Mouse (Mus musculus): ENCODE measurements around the gene Sugct. TPM values are rescaled to one million over a fixed set of nuclear protein-coding genes. Genes with fewer than 3 reads are reported as not detected.

Gene Sugct
- polyA plus RNA-seq, 1 experiment from 2014 or later = 3.7 TPM

DNA sequence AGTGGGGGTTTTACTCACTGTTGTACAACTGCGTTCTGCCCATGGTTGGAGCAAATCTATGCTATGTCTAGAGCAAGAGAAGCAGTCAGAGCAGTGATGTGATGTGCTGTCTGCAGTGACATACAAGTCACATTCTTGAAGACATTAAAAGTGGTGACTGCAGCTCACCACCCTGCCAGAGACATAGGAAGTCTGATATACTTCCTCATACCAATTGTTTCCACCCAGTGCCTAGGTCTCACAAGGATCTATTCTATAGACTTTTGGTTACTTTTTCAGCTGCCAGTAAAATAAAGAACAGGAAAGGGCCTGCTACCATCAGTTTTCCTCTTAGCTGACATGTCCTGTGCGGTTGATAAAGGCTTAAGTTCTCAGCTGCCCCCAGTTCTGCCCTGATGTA, 613.7 kb downstream of the Sugct start:
- Histone ChIP-seq H3K9ac (ENCODE audit: low read length) (no peak overlapping the region), H3K4me2 (ENCODE audit: low read length) (no peak overlapping the region), H3K27me3 (replicated peaks; ENCODE audit: control insufficient read depth, insufficient read depth, low read length) (no peaks in the 10 kb centered on the region), H3K36me3 (ENCODE audit: control insufficient read depth, insufficient read depth, low read length) (no peaks in the 10 kb centered on the region), H3K4me3 (ENCODE audit: low read depth, low read length) (no peak overlapping the region), H3K4me1 (replicated peaks; ENCODE audit: control insufficient read depth, insufficient read depth, low read length) (peaks cover 9% of the 10 kb centered on the region; the same call in 1 of the 2 replicates), H3K9me3 (ENCODE audit: control insufficient read depth, low read length) (no peaks in the 10 kb centered on the region), H3K27ac (ENCODE audit: low read depth) (no peak overlapping the region)
- no peak for DNase-seq (ENCODE audit: low spot score)
- no peak for ATAC-seq (replicated peaks; ENCODE audit: low FRiP score, low TSS enrichment, low read depth)
- 68% methylated on average over 2 of the region's 2 CpGs for WGBS

DNA sequence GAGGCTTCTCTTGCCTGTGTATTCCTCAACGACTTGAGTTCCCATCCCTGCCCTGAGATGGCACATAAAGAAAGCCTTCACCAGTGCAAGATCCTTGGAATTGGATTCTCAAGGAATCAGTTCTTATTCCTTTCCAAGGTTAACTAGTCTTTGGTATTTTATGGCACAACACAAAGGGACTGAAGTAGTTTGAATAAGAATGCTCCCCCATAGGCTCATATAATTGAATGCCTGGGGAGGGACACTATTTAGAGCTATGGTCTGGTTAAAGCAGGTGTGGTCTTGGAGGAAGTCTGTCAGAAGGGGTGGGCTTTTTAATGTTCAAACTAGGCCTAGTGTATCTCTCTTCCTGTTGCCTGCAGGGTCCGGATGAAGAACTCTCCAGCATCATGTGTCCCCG, 629.8 kb downstream of the Sugct start:
- H3K9ac ChIP-seq (ENCODE audit: low read length) = no peak overlapping the region
- H3K27me3 ChIP-seq (replicated peaks; ENCODE audit: control insufficient read depth, insufficient read depth, low read length) = no peaks in the 10 kb centered on the region
- H3K4me3 ChIP-seq (ENCODE audit: low read depth, low read length) = no peak overlapping the region
- H3K4me2 ChIP-seq (ENCODE audit: low read length) = no peak overlapping the region
- no peaks in the 10 kb centered on the region for H3K9me3 ChIP-seq (ENCODE audit: control insufficient read depth, low read length)
- DNase-seq (ENCODE audit: low spot score) (no peak), ATAC-seq (replicated peaks; ENCODE audit: low FRiP score, low TSS enrichment, low read depth) (no peak)
- no peaks in the 10 kb centered on the region for H3K4me1 ChIP-seq (replicated peaks; ENCODE audit: control insufficient read depth, insufficient read depth, low read length)
- WGBS = 77% methylated on average over 3 of the region's 3 CpGs
- H3K27ac ChIP-seq (ENCODE audit: low read depth) = no peak overlapping the region
- no peaks in the 10 kb centered on the region for H3K36me3 ChIP-seq (ENCODE audit: control insufficient read depth, insufficient read depth, low read length)

DNA sequence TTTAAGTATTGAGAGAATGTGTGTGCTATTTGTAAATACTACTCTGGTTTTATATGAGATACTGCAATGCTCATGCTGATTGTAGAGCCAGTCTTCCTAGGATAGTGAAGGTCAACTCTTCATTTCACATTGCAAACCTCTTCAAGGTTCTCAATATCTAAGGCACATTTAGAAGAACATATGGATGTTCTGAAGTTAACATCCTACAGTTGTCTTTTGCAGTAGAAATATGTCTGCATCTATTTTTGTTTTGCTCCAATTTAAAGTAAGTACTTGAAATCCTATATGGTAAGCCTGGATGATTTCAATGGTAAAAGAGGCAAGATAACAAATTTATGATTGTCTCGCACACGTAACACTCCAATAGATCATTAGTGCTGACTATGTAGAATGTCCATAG, 638.7 kb downstream of the Sugct start:
- no peaks in the 10 kb centered on the region for H3K9me3 ChIP-seq (ENCODE audit: control insufficient read depth, low read length)
- no peak overlapping the region for H3K9ac ChIP-seq (ENCODE audit: low read length)
- no peak overlapping the region for H3K4me2 ChIP-seq (ENCODE audit: low read length)
- no peak overlapping the region for H3K27ac ChIP-seq (ENCODE audit: low read depth)
- ATAC-seq (replicated peaks; ENCODE audit: low FRiP score, low TSS enrichment, low read depth) = no peak
- H3K4me3 ChIP-seq (ENCODE audit: low read depth, low read length) = no peak overlapping the region
- H3K4me1 ChIP-seq (replicated peaks; ENCODE audit: control insufficient read depth, insufficient read depth, low read length) = no peaks in the 10 kb centered on the region
- 92% methylated on average over 2 of the region's 2 CpGs for WGBS
- DNase-seq (ENCODE audit: low spot score) = no peak
- H3K27me3 ChIP-seq (replicated peaks; ENCODE audit: control insufficient read depth, insufficient read depth, low read length) = no peaks in the 10 kb centered on the region
- H3K36me3 ChIP-seq (ENCODE audit: control insufficient read depth, insufficient read depth, low read length) = no peaks in the 10 kb centered on the region

DNA sequence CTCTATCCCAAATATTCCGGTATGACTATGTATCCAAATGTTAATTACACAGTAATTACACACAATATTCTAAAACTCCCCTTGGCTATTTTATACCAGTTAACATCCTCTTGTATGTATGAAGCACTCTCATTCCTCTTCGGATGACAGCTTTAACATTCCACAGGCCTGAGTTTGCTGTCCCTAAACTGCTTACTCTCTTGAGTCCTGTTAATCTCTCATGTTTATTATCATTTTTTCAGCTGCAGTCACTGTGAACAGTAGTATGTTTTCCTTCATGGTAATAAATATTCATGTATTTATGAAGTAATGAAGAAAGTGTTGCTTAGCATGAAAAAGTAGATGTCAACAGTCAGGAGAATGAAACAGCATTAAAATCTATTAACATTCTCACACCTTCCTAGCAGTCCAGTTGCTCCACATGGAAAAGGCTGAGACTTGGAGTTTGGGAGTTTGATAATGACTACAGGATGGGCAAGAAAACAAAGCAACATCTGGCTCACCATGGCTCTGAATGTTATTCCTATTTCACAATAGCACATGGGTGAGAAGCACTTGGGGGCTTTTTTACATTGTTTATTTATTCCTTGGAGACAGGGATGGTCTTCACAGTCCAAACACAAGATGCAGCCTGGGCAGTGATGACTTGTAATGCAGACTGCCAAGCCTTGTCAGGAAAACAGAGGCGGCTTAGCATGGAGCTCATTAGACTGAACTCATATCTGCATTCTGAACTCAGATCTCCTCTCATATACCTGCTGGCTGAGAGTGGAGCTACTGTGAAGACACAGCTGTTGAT, 651.7 kb downstream of the Sugct start:
- Histone ChIP-seq H3K36me3 (ENCODE audit: control insufficient read depth, insufficient read depth, low read length) (no peaks in the 10 kb centered on the region), H3K4me3 (ENCODE audit: low read depth, low read length) (no peak overlapping the region), H3K4me2 (ENCODE audit: low read length) (no peak overlapping the region), H3K9me3 (ENCODE audit: control insufficient read depth, low read length) (no peaks in the 10 kb centered on the region), H3K9ac (ENCODE audit: low read length) (no peak overlapping the region), H3K4me1 (replicated peaks; ENCODE audit: control insufficient read depth, insufficient read depth, low read length) (no peaks in the 10 kb centered on the region), H3K27me3 (replicated peaks; ENCODE audit: control insufficient read depth, insufficient read depth, low read length) (no peaks in the 10 kb centered on the region), H3K27ac (ENCODE audit: low read depth) (no peak overlapping the region)
- DNase-seq (ENCODE audit: low spot score) (no peak), ATAC-seq (replicated peaks; ENCODE audit: low FRiP score, low TSS enrichment, low read depth) (no peak)
- WGBS = 66% methylated on average over 3 of the region's 3 CpGs

DNA sequence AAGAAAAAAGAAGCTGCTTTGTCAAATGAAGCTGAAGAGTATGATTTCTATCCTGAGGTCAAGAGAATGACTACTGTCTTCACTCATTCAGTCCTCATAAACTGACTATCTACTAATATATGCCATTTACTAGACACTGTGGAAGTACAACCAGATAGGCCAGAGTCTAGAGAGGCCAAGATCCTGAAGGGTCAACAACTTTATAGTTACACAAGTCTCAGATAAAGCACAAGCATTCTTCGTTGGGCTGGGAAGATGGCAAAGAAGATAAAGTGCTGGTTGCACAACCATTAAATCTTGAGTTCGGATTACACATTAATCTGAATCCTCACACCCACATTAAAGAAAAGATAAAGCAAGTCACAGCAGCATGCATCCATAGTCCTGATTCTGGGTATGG, 653.0 kb downstream of the Sugct start:
- ATAC-seq (replicated peaks; ENCODE audit: low FRiP score, low TSS enrichment, low read depth) (no peak), DNase-seq (ENCODE audit: low spot score) (no peak)
- no peaks in the 10 kb centered on the region for H3K36me3 ChIP-seq (ENCODE audit: control insufficient read depth, insufficient read depth, low read length)
- H3K9me3 ChIP-seq (ENCODE audit: control insufficient read depth, low read length) = no peaks in the 10 kb centered on the region
- no peak overlapping the region for H3K9ac ChIP-seq (ENCODE audit: low read length)
- no peaks in the 10 kb centered on the region for H3K27me3 ChIP-seq (replicated peaks; ENCODE audit: control insufficient read depth, insufficient read depth, low read length)
- WGBS = 76% methylated on average over 2 of the region's 2 CpGs
- H3K27ac ChIP-seq (ENCODE audit: low read depth) = no peak overlapping the region
- H3K4me2 ChIP-seq (ENCODE audit: low read length) = no peak overlapping the region
- H3K4me1 ChIP-seq (replicated peaks; ENCODE audit: control insufficient read depth, insufficient read depth, low read length) = no peaks in the 10 kb centered on the region
- no peak overlapping the region for H3K4me3 ChIP-seq (ENCODE audit: low read depth, low read length)

DNA sequence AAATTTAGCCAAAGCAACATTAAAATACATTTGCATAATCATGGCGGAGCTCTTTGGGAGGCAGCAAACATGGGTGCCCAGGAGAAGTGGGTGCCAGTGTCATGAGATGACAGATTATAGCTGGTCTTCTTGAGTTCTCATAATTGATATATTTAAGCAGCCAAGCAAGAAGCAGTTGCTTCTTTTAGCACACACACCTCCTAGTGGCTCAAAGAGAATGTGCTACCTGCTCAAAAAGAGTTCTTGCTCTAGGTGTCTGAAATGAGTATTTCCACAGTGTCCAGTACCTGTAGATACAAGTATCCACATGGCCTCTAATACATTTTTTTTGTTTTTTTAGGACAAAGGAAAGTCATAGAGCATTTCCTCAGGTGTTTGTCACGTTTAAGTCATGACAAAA, 655.6 kb downstream of the Sugct start:
- no peak overlapping the region for H3K4me3 ChIP-seq (ENCODE audit: low read depth, low read length)
- WGBS = 71% methylated on average over 2 of the region's 2 CpGs
- DNase-seq (ENCODE audit: low spot score) (no peak), ATAC-seq (replicated peaks; ENCODE audit: low FRiP score, low TSS enrichment, low read depth) (no peak)
- no peaks in the 10 kb centered on the region for H3K27me3 ChIP-seq (replicated peaks; ENCODE audit: control insufficient read depth, insufficient read depth, low read length)
- no peak overlapping the region for H3K4me2 ChIP-seq (ENCODE audit: low read length)
- H3K27ac ChIP-seq (ENCODE audit: low read depth) = no peak overlapping the region
- no peaks in the 10 kb centered on the region for H3K4me1 ChIP-seq (replicated peaks; ENCODE audit: control insufficient read depth, insufficient read depth, low read length)
- no peak overlapping the region for H3K9ac ChIP-seq (ENCODE audit: low read length)
- no peaks in the 10 kb centered on the region for H3K9me3 ChIP-seq (ENCODE audit: control insufficient read depth, low read length)
- H3K36me3 ChIP-seq (ENCODE audit: control insufficient read depth, insufficient read depth, low read length) = no peaks in the 10 kb centered on the region

DNA sequence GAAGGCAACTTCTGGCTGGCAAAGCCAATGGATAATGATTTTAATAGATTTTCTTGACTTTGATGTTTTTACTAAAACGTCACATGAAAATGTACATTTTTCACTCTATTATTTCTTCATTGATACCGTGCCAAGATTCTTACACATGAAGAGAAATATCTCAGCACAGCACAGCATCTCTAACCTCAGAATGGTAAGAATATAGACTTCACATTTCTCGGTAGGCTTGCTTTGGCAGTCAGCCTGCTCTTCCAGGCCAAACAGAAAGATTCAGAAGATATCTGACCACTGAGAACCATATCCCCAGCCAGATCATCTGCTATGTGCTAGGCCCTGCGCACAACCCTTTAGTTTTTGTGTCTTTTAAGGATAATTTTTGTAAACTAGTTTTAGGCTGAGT, 657.0 kb downstream of the Sugct start:
- no peaks in the 10 kb centered on the region for H3K4me1 ChIP-seq (replicated peaks; ENCODE audit: control insufficient read depth, insufficient read depth, low read length)
- H3K27me3 ChIP-seq (replicated peaks; ENCODE audit: control insufficient read depth, insufficient read depth, low read length) = no peaks in the 10 kb centered on the region
- no peak overlapping the region for H3K4me2 ChIP-seq (ENCODE audit: low read length)
- H3K4me3 ChIP-seq (ENCODE audit: low read depth, low read length) = no peak overlapping the region
- WGBS = 72% methylated on average over 4 of the region's 4 CpGs
- H3K27ac ChIP-seq (ENCODE audit: low read depth) = no peak overlapping the region
- ATAC-seq (replicated peaks; ENCODE audit: low FRiP score, low TSS enrichment, low read depth) = no peak
- H3K9me3 ChIP-seq (ENCODE audit: control insufficient read depth, low read length) = no peaks in the 10 kb centered on the region
- no peak overlapping the region for H3K9ac ChIP-seq (ENCODE audit: low read length)
- no peak for DNase-seq (ENCODE audit: low spot score)
- no peaks in the 10 kb centered on the region for H3K36me3 ChIP-seq (ENCODE audit: control insufficient read depth, insufficient read depth, low read length)

DNA sequence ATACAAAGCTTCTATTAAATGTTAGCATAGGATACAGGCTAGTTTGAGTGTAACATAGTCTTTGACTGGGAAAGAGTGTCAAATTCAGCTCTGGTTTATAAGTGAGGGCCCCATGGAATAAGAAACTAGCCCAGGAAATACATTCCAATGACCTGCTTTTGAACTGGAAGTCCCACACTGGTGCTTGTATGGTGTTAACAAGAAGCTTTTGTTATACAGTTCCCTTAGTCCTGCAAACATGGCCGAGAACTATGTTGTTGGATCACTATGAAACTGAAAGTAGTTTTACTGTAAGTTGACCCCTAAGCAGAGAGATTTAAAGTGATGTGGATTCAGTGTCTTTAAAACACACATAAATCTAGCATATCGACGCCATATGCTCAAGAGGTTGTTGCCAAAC, 657.5 kb downstream of the Sugct start:
- ATAC-seq (replicated peaks; ENCODE audit: low FRiP score, low TSS enrichment, low read depth) (no peak), DNase-seq (ENCODE audit: low spot score) (no peak)
- WGBS = 54% methylated on average over 3 of the region's 3 CpGs
- no peaks in the 10 kb centered on the region for H3K27me3 ChIP-seq (replicated peaks; ENCODE audit: control insufficient read depth, insufficient read depth, low read length)
- H3K9ac ChIP-seq (ENCODE audit: low read length) = no peak overlapping the region
- H3K4me3 ChIP-seq (ENCODE audit: low read depth, low read length) = no peak overlapping the region
- H3K9me3 ChIP-seq (ENCODE audit: control insufficient read depth, low read length) = no peaks in the 10 kb centered on the region
- H3K36me3 ChIP-seq (ENCODE audit: control insufficient read depth, insufficient read depth, low read length) = no peaks in the 10 kb centered on the region
- H3K4me2 ChIP-seq (ENCODE audit: low read length) = no peak overlapping the region
- no peaks in the 10 kb centered on the region for H3K4me1 ChIP-seq (replicated peaks; ENCODE audit: control insufficient read depth, insufficient read depth, low read length)
- no peak overlapping the region for H3K27ac ChIP-seq (ENCODE audit: low read depth)

DNA sequence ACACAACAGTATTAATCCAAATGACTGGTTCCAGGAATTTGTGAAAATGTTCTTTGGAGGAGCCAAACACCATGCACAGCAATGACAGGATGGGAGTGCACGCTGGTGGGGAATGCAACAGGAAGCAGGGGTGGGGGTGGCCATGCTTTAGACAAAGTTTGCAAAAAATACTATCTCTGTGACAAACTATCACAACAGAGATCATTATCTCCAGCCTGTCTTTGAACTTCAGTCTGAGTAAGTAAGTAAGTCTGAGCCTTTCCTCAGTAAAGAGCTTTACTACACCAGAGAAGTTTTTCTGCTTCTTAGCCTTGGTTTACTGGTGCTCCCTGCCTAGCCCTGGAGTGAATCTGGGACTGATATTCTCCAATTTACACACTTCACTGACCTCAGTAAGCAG, 664.6 kb downstream of the Sugct start:
- Histone ChIP-seq H3K9ac (ENCODE audit: low read length) (no peak overlapping the region), H3K27ac (ENCODE audit: low read depth) (no peak overlapping the region), H3K4me3 (ENCODE audit: low read depth, low read length) (no peak overlapping the region), H3K27me3 (replicated peaks; ENCODE audit: control insufficient read depth, insufficient read depth, low read length) (no peaks in the 10 kb centered on the region), H3K4me1 (replicated peaks; ENCODE audit: control insufficient read depth, insufficient read depth, low read length) (no peaks in the 10 kb centered on the region), H3K36me3 (ENCODE audit: control insufficient read depth, insufficient read depth, low read length) (no peaks in the 10 kb centered on the region), H3K9me3 (ENCODE audit: control insufficient read depth, low read length) (no peaks in the 10 kb centered on the region), H3K4me2 (ENCODE audit: low read length) (no peak overlapping the region)
- DNase-seq (ENCODE audit: low spot score) (no peak), ATAC-seq (replicated peaks; ENCODE audit: low FRiP score, low TSS enrichment, low read depth) (no peak)
- 77% methylated on average over 1 of the region's 1 CpGs for WGBS
